Mouse (Mus musculus) 416B (cell line): ENCODE measurements around the gene Crybg1.

Experiments used
- DNase-seq: peaks from one replicate; pipeline ENCODE4 v3.0.0; 2011; ENCODE audit warnings: low read depth

The Crybg1 gene

DNA sequence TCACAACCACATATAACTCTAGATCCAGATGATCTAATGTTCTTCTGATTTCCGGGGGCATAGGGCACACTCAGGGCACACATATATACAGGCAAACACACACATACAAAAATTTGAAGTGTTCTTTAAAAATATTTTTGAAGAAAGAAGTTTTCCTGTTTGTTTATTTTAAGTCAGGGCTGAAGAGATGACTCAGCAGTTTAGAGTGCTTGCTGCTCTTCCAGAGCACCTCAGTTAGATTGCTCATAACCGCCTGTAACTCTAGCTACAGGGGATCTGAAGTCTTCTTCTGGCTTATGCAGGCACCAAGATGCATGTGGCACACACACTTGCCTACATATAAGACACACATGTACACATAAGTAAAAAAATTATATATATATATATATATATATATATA lies 56.9 kb downstream of the Crybg1 start:
- no peak for DNase-seq

DNA sequence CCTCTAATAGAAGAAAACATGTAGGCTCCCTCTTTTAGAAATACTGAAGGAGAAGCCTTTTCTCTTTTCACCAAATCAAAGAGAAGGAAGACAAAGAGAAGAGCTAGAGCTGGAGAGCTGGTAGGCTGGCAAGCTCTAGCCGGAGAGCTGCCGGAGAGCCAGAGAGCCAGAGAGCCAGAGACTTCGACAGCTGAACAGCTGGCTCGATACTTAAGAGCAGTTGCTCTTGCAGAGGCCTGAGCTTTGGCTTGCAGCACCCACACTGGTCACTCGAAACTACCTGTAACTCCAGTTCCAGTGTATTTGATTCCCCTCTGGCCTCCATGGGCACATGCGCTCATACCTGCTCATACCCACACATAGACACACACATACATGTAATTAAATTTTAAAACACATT lies 68.3 kb downstream of the Crybg1 start:
- no peak for DNase-seq

DNA sequence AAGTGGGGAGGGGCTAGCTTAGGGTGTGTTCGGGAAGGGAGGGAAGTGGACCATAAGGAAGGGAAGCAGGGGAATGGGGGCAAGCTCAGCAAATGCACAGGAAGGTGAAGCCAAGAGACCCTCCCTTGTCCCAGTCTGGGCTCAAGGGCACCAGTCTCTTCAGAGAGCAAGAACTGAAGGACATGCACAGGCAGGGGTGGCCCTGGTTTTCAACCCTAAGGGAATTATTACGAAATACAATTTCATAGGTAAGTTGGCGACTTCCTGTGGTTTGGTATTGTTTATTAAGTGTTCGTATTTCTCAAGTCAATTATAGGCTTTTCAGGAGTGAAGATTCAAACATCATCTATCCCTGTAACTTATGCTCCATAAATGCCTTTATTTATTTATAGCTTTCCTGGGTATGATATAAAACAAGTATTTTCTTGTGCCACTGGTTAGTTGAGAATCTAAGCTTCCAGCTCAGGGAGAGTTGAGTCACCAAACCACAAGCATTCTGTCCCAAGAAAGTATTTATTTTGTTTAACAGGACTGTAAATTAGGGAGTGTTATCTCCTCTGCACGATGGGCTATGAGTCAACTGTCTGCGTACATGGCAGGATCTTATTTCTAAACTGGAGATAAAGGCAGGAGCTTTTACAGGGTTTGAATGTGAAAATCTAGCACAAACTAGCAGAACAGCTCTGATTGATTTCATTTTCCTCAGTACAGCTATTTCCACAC lies 69.7 kb downstream of the Crybg1 start:
- peak; percentile 89 for DNase-seq

DNA sequence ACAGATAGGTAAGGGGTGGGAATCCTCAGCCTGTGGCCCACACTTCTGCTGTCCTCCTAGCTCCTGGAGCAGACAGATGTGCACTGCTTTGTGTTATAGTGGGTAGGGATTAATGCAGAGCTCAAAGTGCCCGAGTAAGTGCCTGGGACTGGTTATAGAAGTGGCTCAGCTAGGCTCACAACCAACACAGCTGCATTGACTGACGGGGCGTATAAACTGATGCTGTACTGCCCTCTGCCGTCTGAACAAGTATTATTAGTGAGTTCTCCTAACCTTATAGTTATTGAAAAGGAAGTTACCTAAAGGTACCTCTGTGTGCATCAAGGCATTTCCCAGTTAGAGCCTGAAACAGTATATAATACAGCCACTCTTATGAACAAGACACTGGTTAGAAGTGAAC lies 77.6 kb downstream of the Crybg1 start:
- DNase-seq: peak; percentile 87

DNA sequence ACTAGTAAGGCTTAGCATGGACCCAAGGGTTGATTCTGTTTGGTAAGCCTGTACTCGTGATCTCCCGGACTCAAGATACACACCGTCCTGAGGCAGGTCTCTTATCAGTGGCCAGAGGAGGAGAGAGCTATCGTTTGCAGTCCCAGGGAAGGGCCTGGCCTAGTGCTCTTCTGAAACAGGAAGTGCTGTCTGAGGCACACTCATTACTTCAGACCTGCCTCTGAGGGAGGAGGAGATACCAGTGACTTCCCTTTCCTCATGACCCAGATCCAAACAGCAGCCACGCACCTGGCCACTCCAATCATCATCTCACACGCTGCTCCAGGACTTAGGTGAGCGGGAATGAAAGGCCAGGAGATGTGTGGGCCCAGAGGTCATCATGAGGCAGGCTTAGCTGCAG lies 79.5 kb downstream of the Crybg1 start:
- peak; percentile 58 for DNase-seq

DNA sequence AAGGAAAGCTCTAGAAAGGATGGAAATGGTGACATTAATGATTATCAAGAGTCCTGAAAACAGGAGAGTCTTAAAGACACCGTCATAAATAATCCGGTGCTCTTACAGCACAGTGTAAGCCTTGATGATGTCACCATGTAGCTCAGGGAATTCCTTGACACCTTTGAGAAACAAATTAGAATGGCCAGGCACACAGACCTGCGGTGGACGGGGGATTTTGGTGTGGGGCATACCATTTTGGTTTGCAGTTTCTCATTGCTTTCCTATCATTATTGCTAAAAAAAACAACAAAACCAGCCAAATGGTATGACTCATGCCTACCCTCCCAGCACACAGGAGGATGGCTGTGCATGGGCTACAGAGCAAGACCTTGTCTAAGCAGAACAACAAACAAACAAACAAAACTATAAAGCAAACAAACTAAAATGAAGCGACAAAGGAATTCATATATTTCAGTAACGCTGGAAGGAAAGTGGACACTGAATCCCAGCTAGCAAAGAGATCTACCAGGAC lies 82.7 kb downstream of the Crybg1 start:
- DNase-seq: peak; percentile 9

DNA sequence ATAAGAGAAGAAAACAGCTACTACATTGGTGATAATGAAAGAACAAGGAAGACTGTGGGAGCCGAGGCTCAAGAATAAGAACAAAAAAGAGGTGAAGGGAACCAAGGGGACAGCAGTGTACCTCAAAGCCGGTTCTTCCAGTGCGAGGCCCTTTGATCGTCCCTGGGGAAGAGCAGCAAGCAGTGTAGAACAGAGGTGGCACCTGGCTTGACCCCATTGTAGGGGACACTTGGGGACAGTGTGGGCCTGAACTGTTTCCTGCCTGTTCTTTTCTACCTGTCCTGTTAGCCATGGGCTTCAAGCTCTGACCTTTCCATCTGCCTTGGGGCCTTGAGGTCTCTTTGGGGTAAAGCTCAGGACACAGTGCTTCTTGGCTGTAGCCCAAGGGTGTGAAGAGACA lies 85.7 kb downstream of the Crybg1 start:
- DNase-seq: no peak

DNA sequence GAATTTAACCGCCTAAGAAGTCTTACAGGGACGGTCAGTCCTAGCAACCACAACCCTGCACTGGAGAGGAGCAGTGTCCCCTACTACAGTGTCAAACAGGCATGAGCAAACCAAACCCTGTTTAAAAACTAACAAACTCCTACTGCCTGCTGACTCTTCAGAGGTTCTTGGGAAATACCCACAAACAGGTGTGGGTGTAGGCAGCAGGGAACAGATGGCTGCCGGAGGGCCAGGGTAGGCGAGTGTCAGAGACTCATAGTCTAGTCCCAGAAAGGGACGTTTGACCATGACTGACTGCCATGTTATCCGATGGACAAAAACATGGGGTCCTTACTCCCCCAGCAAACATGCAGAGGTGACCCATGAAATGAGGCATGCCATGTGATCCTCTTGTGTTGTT lies 97.7 kb downstream of the Crybg1 start:
- no peak for DNase-seq

DNA sequence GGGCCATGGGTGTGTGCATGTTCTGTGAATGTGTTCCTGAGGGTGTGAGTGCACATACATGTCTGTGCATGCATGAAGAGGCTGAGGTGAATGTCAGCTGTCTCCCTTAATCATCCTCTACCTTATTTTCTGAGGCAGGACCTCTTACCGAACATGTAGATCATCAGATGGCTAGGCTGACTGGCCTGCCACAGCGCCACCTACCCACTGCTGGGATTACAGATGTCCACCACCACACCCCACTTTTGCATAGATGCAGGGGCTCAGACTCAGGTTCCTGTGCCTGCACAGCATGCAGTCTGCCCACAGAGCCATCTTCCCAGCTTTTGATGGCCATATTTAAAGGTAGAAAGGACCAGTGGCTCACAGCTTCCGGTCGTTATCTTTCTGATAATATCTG lies 103.9 kb downstream of the Crybg1 start:
- DNase-seq: no peak

DNA sequence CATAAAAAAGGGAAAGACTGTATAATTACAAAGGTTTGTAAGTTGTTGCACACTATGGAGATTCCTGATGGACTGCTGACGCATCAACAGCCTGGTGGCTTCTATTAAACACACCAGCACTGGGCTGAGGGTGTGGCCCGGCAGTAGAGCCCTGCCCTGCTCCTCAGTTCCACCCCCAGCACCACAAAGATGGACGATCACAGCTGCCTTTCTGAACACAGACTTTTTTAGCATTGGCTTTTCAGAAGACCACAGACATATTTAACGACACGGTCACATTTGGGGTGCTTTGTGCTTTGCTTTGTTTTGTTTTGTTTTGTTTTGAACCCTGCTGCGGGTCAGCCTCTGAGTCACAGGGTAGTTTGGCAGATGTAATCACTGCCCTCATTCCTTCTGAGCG lies 105.0 kb downstream of the Crybg1 start:
- no peak for DNase-seq

DNA sequence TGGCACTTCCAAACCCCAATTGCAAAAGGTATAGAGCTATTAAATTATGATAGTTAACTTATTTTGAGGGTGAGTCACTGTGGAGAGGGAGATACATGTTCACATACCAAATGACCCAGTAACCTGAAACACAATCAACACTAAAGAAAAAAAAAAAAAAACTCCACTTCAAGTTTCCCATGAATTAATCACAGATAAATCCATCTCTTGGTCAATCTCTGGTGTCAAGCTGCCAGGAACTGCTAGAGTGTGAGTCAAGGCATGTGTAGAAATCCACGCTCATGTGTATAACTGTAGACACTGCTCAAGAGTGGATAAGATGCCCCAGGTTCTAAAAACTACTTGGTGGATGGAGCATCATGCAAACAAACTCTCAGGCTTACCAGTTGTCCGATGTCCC lies 109.5 kb downstream of the Crybg1 start:
- peak; percentile 2 for DNase-seq

DNA sequence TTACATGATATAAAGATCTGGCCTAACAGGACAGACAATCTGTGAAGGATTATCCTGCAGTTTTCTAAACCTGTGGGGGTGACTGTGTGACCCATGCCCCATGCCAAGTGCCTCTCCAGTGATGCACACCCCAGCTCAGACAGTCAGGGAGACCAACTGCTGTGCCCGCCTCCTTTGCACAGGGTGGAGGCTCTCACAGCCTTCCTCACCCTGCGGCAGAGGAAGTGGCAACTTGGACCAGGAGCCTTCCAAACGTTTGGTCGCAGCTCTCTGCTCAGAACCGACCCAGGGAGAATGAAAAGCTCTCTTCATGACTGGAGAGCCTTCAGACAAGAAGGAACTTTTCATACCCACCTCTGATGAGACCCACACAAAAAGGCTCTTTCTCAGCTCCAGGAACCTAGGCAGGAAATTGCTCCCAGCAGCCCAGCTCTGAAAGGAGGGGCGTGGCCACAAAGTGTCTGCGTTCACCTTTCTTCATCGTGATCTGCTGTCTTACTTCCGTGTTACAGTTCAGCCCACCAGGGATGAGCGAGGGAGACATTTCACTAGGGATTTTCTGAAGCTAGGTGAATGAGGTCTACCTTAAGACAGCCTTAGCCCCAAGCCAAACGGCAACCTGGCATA lies 110.6 kb downstream of the Crybg1 start:
- no peak for DNase-seq

DNA sequence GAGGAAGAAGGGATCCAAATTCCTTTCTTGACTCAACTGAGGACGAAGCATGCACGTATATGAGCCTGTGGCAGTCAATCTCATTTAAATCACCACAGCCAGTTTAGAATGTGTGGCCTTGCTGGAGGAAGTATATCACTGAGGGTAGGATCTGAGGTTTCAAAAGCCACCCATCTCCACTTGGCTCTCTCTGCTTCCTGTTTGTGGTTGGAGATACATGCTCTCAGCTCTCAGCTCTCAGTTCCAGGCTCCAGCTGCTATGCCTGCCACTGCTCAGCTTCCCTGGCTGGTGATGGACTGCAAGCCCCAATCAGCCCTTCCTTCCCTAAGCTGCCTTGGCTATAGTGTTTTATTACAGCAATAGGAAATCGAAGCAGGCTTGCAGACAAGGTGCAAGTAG lies 119.1 kb downstream of the Crybg1 start:
- DNase-seq: peak; percentile 89

DNA sequence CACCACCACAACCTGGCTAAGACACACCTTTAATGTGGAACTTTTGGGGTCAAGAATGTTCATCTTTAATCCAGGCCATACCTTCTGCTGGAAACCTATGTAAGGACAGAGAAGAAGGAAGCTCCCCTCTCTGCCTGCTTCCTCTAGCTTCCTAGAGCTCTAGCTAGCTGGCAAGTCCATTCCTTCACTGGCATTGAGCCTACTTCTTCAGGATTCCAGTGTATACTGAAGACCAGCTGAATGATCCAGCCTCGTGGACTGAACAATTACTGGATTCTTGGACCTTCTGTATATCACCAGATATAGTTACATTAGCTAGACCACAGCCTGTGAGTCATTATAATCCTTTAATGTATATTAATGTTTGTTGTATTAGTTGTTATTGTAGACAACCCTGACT lies 121.4 kb downstream of the Crybg1 start:
- DNase-seq: no peak

DNA sequence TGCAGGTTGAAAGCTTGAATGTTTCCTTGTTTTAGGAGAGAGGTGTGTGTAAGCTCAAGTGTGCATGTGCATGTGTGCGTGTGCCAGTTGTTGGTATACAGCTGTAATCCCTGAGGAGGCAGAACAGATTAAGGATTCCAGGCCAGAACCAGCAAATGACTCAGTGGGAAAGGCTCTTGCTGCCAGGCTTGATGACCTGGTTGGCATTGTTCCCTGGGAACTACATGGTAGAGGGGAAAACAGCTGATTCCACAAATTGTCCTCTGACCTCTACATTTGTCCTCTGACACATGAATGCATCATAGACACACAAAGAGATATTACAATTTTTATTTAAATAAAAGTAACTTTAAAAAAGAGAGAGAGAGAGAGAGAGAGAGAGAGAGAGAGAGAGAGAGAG lies 122.5 kb downstream of the Crybg1 start:
- DNase-seq: no peak

DNA sequence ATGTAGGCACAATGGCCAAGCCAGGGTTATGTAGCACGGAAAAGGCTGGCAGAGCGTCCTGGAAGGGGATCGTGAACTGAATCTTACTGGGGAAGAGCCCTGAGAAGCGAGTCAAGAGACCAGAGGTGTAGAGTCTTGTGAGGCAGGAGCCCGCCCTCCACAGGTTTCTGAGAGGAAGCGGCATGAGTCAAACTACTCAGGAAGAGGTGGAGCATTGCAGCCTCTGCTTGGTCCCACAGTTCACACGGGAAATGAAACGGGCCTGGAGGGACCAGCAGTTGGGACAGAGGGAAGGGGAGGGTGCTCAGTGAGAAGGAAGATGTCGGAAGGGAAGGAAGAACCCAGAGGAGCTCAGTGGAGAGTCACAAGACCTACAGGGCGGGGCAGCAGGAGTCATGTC lies 123.9 kb downstream of the Crybg1 start:
- peak; percentile 80 for DNase-seq

DNA sequence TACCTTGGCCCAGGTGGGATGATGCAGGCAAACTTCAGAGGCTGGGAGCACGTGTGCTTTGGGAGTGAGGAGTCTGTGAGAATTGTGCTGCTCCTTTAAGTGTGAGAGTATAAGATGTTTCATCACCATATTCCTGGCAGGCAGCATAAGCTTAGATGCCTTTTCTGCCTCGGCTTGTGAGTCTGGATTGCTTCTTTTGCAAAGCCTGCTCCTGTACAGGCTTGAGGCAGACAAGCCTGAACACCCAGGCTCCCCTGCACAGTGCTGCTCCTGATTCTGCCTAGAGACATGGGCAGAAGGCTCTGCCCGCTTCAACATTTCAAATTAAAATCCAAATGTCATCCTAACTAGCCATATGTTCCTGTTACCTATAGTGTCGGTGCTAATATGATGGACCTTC lies 128.5 kb downstream of the Crybg1 start:
- no peak for DNase-seq

DNA sequence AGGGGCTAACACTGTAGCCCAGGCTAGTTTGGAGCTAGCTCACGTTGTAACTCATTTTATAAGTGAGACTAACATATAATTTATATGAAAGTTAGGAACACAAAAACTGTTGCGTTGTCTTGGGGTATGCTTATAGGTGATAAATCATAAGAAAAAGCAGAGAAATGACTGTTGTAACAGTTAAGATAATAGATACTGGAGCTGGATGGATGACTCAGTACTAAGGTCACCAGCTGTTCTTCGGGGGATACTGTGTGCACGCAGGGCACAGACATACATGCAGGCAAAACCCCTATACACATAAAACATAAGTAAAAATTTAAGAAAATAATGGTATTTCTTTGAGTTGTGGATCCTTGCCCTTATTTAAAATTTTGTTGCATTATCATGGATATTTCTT lies 130.1 kb downstream of the Crybg1 start:
- DNase-seq: no peak

DNA sequence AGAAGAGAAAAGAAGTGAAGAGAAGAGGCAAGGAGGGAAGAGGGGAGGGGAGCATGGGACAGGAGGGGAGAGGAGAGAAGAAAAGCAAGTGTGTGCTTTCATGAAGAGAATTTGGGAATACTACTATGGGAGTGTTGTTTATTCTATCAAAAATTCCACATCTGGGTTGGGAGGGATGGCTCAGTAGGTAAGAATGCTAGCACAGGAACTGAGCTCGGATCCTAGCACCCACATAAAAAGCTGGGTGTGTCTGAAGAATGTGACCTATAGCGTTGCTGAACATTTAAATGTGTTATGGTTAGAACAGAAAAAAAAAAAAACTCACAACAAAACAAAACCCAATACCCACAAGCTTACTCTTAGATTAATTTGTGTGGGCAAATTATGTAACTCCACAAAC lies 133.0 kb downstream of the Crybg1 start:
- no peak for DNase-seq

DNA sequence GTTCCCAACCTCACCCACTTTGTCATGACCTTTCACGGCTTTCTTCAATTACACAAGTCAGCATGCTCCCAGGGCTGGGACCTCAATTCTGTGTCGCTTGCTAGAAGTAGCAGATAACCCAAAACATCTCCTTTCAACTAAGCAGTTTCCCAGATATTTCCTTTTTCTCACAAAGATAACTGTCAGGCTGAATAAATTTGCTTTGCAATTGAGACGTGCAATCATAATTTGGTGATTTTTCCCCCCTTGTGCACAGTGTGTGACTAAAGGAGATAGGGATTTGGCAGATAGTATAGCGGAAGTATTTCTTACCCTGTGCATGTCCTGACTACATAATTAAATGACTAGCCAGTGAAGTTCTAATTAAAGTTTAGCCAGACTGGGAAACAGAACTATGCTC lies 134.8 kb downstream of the Crybg1 start:
- no peak for DNase-seq

DNA sequence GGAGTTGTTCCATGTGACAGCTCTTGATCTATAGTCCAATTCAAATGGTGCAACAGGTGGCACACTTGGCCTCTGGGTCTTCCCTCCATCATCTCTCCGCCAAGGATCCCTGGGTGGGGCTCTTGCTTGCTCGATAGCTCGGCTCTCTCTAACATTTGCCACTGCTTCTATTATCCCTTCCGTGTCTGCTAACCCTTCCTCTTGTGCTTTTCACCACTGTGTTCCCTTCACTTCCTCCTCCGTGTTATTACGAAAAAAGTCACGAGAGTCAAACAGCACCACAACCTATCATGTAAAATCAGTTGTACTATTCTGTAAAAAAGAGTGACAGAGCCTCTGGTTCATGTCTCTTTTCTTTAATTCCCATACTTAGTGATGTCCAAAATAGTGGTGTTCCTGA lies 137.2 kb downstream of the Crybg1 start:
- DNase-seq: no peak

DNA sequence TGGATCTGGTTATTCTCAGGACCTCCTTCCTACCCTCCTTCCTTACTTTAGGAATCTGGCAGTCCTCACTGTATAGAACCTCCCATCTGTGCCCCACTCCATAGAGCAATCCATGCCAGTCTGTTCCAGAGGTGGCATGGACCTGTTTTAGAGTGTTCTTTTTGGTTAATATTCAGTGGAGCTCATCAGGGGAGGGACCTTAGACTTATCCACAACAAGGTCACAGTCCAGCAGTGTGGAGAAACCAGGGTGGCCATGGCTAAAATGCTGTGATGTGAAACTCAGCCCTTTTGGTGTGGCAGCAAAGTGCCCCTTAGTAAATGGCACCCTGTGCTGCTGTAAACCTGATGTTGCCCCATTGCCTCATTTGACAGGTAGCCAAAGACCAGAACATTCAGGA lies 139.8 kb downstream of the Crybg1 start:
- DNase-seq: no peak

DNA sequence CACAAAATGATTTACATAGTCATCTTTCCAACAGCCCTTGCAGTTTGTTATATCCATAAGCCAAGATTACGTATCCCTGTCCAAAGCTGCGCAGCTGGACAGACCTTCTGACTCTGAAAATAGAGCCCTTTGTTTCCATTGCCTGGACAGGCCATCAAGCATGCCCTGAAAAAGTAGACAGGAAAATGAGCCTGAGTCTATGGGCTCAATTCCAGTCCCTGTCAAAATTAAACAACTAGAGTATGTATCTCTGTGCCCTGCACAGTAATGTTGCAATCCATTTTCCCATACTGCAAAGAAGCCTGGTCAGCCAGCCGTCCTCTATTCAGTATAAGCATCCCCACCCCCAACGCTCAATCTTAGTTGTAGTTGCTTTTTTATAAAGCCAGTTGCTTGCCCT lies 141.8 kb downstream of the Crybg1 start:
- no peak for DNase-seq
